Mouse (Mus musculus) CD4-positive helper T cell, adult 2 months (primary cell): Measurements from ENCODE around the gene Zfp948.
"Not testable (repeated sequence)": the region's sequence is repeated elsewhere in the genome, so short reads cannot be mapped to it uniquely, and the experiment has no call there.

Experiments used
- DNase-seq: peaks from one replicate; pipeline ENCODE4 v3.0.0-alpha.2; 2012; ENCODE audit warnings: low read depth, missing footprints, low spot score

Gene Zfp948

GRCm38 (mm10) chr17:21635758-21636157, 69.0 kb downstream of the Zfp948 start:
- not testable (repeated sequence) for DNase-seq
